Mouse (Mus musculus): ENCODE measurements around the gene Qpct. TPM values are rescaled to one million over a fixed set of nuclear protein-coding genes. Genes with fewer than 3 reads are reported as not detected.

The Qpct gene
- polyA plus RNA-seq, 1 experiment from 2014 or later: 0.50 TPM

DNA sequence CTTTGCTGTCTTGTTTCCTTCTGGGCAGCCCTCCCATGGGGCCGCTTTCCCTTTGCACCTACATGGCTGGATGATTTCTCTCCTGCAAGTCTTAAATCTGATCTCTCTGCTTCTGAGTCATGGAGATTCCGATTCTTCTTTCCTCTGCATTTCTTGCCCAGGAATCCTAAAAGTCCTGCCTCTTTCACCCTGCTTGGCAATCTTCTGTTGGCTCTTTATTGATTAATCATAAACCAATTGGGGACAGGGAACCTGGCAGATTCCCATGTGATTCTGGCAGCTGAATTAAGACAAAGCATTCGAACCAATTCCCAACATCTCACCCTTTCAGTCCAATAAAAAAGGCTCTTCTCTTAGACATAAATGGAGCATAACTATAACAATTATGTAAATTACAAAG is 22.5 kb upstream of the Qpct start:
- in situ Hi-C loops (cut with MboI; ENCODE audit: low pct_unique_long_range_greater_than_20kb): no loop called here
- POLR2A ChIA-PET: no interaction called here
- CTCF ChIA-PET: no interaction called here

DNA sequence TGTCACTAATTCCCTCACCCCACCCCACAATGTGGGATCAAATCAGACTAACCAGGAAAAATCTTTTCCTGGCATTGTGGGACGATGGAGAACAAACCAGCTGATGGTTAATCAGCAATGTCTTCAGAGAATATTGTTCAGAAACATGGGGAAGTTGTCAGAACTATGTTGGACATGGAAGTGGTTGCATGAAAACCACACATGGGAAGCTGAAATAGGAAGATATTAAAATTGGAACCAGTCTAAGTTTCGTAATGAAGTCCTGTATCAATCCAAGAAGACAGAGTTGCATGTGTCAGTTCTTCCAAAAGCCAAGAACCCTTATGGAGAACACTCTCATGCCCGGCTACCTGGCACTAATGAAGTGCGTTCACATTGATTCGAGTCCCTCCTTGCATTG is 20.1 kb upstream of the Qpct start:
- TF ChIP-seq CTCF (IDR thresholded peaks at IDR 0.05): no peak
- ChIA-PET CTCF (no interaction called here), POLR2A (interaction anchor here (1.5 kb wide), 1 partner anchor 32 kb away, joined by 5 read pairs; no protein-coding TSS in a partner anchor)
- DNase-seq (ENCODE audit: low read depth, low spot score): no peak
- H3K27me3 ChIP-seq: no peaks in the 10 kb centered on the region
- ATAC-seq: no peak
- in situ Hi-C loops (cut with MboI; ENCODE audit: low pct_unique_long_range_greater_than_20kb): no loop called here

More for the DNA sequence above, 22.5 kb upstream of the Qpct start:
- no peak for TF ChIP-seq CTCF (IDR thresholded peaks at IDR 0.05)
- DNase-seq (ENCODE audit: low read depth, low spot score): no peak
- peak; percentile 60 for ATAC-seq
- no peaks in the 10 kb centered on the region for H3K27me3 ChIP-seq

DNA sequence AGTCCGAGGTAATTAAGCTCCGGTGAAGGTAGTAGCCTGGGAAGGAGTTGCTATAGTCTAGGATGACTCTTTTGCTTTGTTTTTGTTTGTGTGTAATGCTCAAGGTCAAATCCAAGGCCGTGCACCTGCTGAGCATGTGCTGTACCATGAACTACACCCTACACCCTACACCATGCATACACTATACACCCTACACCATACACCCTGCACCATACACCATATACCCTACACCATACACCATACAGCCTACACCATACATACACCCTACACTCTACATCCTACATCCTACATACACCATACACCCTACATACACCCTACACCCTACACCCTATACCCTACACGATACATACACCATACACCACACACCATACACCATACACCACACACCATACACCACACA is 18.9 kb upstream of the Qpct start:
- POLR2A ChIA-PET: no interaction called here
- no peak for ATAC-seq
- TF ChIP-seq CTCF (IDR thresholded peaks at IDR 0.05): no peak

DNA sequence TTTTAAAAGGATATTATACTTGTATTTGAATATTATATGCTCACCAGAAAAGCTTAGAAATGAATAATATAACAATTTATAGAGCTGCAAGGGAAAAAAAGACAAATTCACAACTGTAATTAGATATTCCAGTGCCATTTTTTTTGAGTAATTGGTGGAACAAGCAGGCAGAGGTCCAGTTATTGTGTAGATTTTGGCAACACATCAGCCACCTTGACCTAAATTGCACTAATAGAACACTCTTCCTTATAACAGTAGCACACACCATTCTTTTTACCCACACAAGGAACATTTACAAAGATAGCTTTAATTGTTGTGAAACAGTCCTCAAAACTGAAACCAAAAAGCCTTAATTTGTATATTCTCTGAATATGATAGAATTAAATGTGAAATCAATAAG is 12.0 kb upstream of the Qpct start:
- CTCF ChIA-PET: interaction anchor here (1.3 kb wide), 1 partner anchor 15 kb away, joined by 3 read pairs; no protein-coding TSS in a partner anchor
- no peaks in the 10 kb centered on the region for H3K27me3 ChIP-seq
- POLR2A ChIA-PET: no interaction called here
- in situ Hi-C loops (cut with MboI; ENCODE audit: low pct_unique_long_range_greater_than_20kb): no loop called here
- ATAC-seq: no peak
- DNase-seq (ENCODE audit: low read depth, low spot score): no peak
- no peak for TF ChIP-seq CTCF (IDR thresholded peaks at IDR 0.05)

More for the DNA sequence above, 18.9 kb upstream of the Qpct start:
- no peaks in the 10 kb centered on the region for H3K27me3 ChIP-seq
- DNase-seq (ENCODE audit: low read depth, low spot score): no peak
- in situ Hi-C loops (cut with MboI; ENCODE audit: low pct_unique_long_range_greater_than_20kb): no loop called here
- CTCF ChIA-PET: interaction anchor here (0.7 kb wide), 1 partner anchor 8 kb away, joined by 3 read pairs; no protein-coding TSS in a partner anchor

- ATAC-seq: no peak
Observed at GRCm38 (mm10) chr17:79043705-79044104, 8.0 kb upstream of the Qpct start.

GRCm38 (mm10) chr17:79052088-79052812 is 544 bp downstream of the Qpct start:
- TF ChIP-seq CTCF (IDR thresholded peaks at IDR 0.05): no peak
- H3K27me3 ChIP-seq: no peaks in the 10 kb centered on the region
- DNase-seq (ENCODE audit: low read depth, low spot score) (no peak), ATAC-seq (no peak)
- in situ Hi-C loops (cut with MboI; ENCODE audit: low pct_unique_long_range_greater_than_20kb): no loop called here
- ChIA-PET CTCF (interaction anchor here (1.3 to 1.5 kb wide), 2 partner anchors 12 to 35 kb away, joined by 3 to 4 read pairs; no protein-coding TSS in a partner anchor), POLR2A (no interaction called here)

More at GRCm38 (mm10) chr17:79043705-79044104, 8.0 kb upstream of the Qpct start:
- H3K27me3 ChIP-seq: no peaks in the 10 kb centered on the region
- in situ Hi-C loops (cut with MboI; ENCODE audit: low pct_unique_long_range_greater_than_20kb): no loop called here
- no peak for TF ChIP-seq CTCF (IDR thresholded peaks at IDR 0.05)
- POLR2A ChIA-PET: no interaction called here
- CTCF ChIA-PET: interaction anchor here (1.0 to 1.7 kb wide), 2 partner anchors 10 to 16 kb away, joined by 3 to 5 read pairs; no protein-coding TSS in a partner anchor
- no peak for DNase-seq (ENCODE audit: low read depth, low spot score)

- no peak for TF ChIP-seq CTCF (IDR thresholded peaks at IDR 0.05)
- ChIA-PET CTCF (interaction anchor here (2.5 kb wide), 1 partner anchor 15 kb away, joined by 5 read pairs; no protein-coding TSS in a partner anchor), POLR2A (no interaction called here)
- H3K27me3 ChIP-seq: no peaks in the 10 kb centered on the region
- in situ Hi-C loops (cut with MboI; ENCODE audit: low pct_unique_long_range_greater_than_20kb): no loop called here
- no peak for DNase-seq (ENCODE audit: low read depth, low spot score)
- no peak for ATAC-seq
Observed at GRCm38 (mm10) chr17:79058271-79058670, 6.6 kb downstream of the Qpct start.

GRCm38 (mm10) chr17:79060221-79060620 is 8.5 kb downstream of the Qpct start:
- in situ Hi-C loops (cut with MboI; ENCODE audit: low pct_unique_long_range_greater_than_20kb): no loop called here
- H3K27me3 ChIP-seq: no peaks in the 10 kb centered on the region
- no peak for ATAC-seq
- CTCF ChIA-PET: interaction anchor here (2.5 kb wide), 1 partner anchor 17 kb away, joined by 5 read pairs; no protein-coding TSS in a partner anchor
- DNase-seq (ENCODE audit: low read depth, low spot score): no peak
- POLR2A ChIA-PET: no interaction called here
- TF ChIP-seq CTCF (IDR thresholded peaks at IDR 0.05): no peak

DNA sequence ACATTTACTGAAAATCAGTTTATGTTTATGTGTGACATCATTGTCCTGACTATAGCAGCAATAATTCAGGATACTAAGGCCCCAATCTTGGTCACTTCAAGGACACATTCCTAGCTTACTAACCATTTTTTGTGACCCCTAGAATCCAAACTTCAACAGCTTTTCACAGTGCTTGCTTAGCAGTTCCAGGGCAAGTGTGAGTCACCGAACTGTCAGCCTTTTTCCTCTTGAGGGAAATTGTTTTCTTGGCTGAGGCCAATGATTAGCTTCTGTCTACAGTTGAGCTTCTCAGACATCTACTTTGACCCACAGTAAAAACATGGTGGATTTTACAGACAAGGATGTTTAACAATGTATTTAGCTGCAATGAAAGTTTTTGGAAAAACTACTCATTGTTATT is 12.5 kb downstream of the Qpct start:
- ATAC-seq (peak; percentile 65), DNase-seq (ENCODE audit: low read depth, low spot score) (no peak)
- in situ Hi-C loops (cut with MboI; ENCODE audit: low pct_unique_long_range_greater_than_20kb): no loop called here
- no peak for TF ChIP-seq CTCF (IDR thresholded peaks at IDR 0.05)
- CTCF ChIA-PET: interaction anchor here (0.9 to 1.0 kb wide), 3 partner anchors 11 to 32 kb away, joined by 3 read pairs; no protein-coding TSS in a partner anchor
- POLR2A ChIA-PET: interaction anchor here (2.0 kb wide), 1 partner anchor 33 kb away, joined by 5 read pairs; no protein-coding TSS in a partner anchor
- no peaks in the 10 kb centered on the region for H3K27me3 ChIP-seq

DNA sequence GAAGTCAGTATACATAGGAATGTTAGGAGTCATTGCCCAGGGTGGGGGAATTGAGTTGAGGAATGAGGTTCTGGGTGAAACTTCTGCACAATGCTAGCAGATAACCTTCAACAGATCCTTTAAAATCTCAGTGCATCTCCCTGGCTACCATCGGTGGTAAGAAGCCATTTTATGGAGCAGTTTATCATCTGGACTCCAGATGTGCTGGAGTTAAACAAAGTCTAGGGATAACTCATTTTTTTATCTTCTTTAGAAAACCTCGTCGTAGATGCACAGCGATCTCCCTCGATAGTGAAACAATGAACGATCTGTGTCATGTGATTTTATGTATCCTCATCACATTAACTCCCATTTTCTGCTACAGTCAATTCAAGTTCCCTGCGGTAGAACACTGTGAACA is 16.9 kb downstream of the Qpct start:
- DNase-seq (ENCODE audit: low read depth, low spot score) (no peak), ATAC-seq (no peak)
- POLR2A ChIA-PET: no interaction called here
- in situ Hi-C loops (cut with MboI; ENCODE audit: low pct_unique_long_range_greater_than_20kb): no loop called here
- no peaks in the 10 kb centered on the region for H3K27me3 ChIP-seq
- CTCF ChIA-PET: interaction anchor here (1.6 kb wide), 1 partner anchor 13 kb away, joined by 3 read pairs; no protein-coding TSS in a partner anchor
- no peak for TF ChIP-seq CTCF (IDR thresholded peaks at IDR 0.05)

DNA sequence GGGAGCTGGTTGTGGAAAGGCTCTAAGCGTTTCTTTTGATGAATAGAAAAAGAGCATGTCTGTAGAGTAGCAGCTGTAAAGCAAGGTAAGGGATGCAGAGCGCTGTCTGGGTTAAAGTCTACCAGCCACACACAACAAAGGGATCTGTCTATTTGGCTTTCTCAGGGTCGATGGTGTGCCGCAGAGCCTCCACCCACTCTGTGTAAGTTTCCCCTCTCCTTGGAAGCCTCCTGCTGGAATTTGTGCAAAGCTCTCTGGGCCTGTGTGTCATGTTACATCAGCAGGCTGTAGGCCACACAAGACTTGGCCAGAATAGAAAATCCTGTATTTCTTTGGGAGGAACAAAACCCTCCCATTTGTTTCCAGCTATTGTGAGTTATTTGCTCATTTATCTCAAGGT is 17.3 kb downstream of the Qpct start:
- no peaks in the 10 kb centered on the region for H3K27me3 ChIP-seq

More for the DNA sequence above, 17.3 kb downstream of the Qpct start:
- DNase-seq (ENCODE audit: low read depth, low spot score) (no peak), ATAC-seq (no peak)
- POLR2A ChIA-PET: no interaction called here
- in situ Hi-C loops (cut with MboI; ENCODE audit: low pct_unique_long_range_greater_than_20kb): no loop called here
- CTCF ChIA-PET: interaction anchor here (1.6 kb wide), 1 partner anchor 13 kb away, joined by 3 read pairs; no protein-coding TSS in a partner anchor
- no peak for TF ChIP-seq CTCF (IDR thresholded peaks at IDR 0.05)

Data from Patski (cell line).